In the genomic region with DNA sequence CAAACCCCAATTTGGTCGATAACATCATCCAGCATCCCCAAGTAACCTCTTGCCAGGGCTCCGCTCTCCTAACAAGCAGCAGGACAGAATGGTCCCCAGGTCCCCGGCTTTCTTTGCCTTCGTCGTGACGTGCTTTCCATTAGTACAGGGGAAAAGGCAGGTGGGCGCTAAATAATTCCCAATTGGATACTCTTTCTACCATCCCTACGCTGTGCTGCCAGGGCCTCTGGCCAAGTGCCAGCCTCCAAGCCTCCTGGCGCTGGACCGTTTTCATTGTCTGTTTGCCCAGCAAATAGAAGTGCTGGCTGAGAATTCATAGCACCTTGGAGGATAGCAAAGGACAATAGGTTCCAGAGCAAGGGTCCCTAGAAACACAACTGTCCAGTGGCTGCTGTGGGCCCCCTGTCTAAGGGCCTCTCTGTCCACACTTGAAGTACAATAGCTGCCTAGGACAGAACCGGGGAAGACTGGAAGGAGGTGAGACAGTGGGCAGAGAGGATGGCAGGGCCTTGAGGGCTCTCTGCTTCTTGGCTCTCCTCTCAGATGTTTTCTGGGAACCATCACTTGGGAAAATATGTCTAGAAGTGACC, we compare ENCODE assay signal across 15 mouse cellular contexts.
DNase-seq lines count a peak whose midpoint lies in the region; ATAC-seq lines count a peak whose summit lies in the region.
"Had no signal": no experiment of that assay in that cellular context is flagged by ENCODE, and none has a peak within 500 bp of the region (broad histone marks: within the 10 kb centered on the region; RNA-seq: fewer than 3 reads in every experiment).

No protein-coding gene starts in this region.

- H3K36me3 ChIP-seq in neural tube, embryonic 13.5 days, result no peaks in the 10 kb centered on the region
- no peaks in the 10 kb centered on the region for H3K36me3 ChIP-seq in midbrain, embryonic 16.5 days (ENCODE audit: control insufficient read depth, insufficient read depth, low read length)
- H3K36me3 ChIP-seq: heart, embryonic 13.5 days had no signal

- H3K9ac ChIP-seq in neural tube, embryonic 13.5 days, result no peak overlapping the region
- no peak overlapping the region for H3K9ac ChIP-seq in midbrain, embryonic 16.5 days (ENCODE audit: low read depth, low read length)

- H3K27me3 ChIP-seq in neural tube, embryonic 13.5 days, result peaks cover 47% of the 10 kb centered on the region
- no peaks in the 10 kb centered on the region for H3K27me3 ChIP-seq in midbrain, embryonic 16.5 days (ENCODE audit: control insufficient read depth, insufficient read depth, low read depth, low read length)

- peaks cover 25% of the 10 kb centered on the region for H3K4me1 ChIP-seq in neural tube, embryonic 13.5 days (replicated peaks)
- peaks cover 4% of the 10 kb centered on the region; the same call in 1 of the 2 replicates for H3K4me1 ChIP-seq in midbrain, embryonic 16.5 days (ENCODE audit: control insufficient read depth, insufficient read depth, low read length)

- no peak overlapping the region for H3K4me2 ChIP-seq in neural tube, embryonic 13.5 days
- no peak overlapping the region for H3K4me2 ChIP-seq in midbrain, embryonic 16.5 days (ENCODE audit: low read length)
- H3K4me2 ChIP-seq: heart, embryonic 13.5 days had no signal

- 36% methylated on average over 11 of the region's 11 CpGs for WGBS in neural tube, embryonic 13.5 days
- 36% methylated on average over 11 of the region's 11 CpGs for WGBS in midbrain, embryonic 16.5 days

- DNase-seq in heart, postnatal 14 days, result peak; percentile 22 to 25
- DNase-seq in heart, adult 11 months, result no peak
- no peak for DNase-seq in neural tube, embryonic 10.5 days (ENCODE audit: extremely low spot score, low spot score)
- peak; percentile 50 to 55 for DNase-seq in cerebellum, postnatal 36 days
- no peak for DNase-seq in kidney, adult 8-10 months
- no peak for DNase-seq in layer of hippocampus, adult 9-11 months
- DNase-seq: gastrocnemius, adult 2 months; lung, postnatal 10 days; spleen, adult 18-20 months had no signal

- H3K27ac ChIP-seq in neural tube, embryonic 13.5 days (replicated peaks), result peak overlapping the region; percentile 56; the same call in 1 of the 2 replicates
- H3K27ac ChIP-seq in midbrain, embryonic 16.5 days (ENCODE audit: low read length), result no peak overlapping the region
- H3K27ac ChIP-seq: gastrocnemius, adult 2 months; heart, embryonic 13.5 days; kidney, postnatal 0 days had no signal

- intact Hi-C loops in heart, postnatal 14 days (cut with DNase I), result no loop called here

- peak; percentile 62; the same call in 1 of the 2 replicates for ATAC-seq in neural tube, embryonic 13.5 days (ENCODE audit: low read depth)
- peak; percentile 17; the same call in 1 of the 2 replicates for ATAC-seq in midbrain, embryonic 16.5 days
- ATAC-seq: Patski had no signal

- no peak overlapping the region for H3K4me3 ChIP-seq in neural tube, embryonic 13.5 days
- no peak overlapping the region for H3K4me3 ChIP-seq in midbrain, embryonic 16.5 days (ENCODE audit: low read depth, low read length)
- H3K4me3 ChIP-seq: erythroblast, embryonic 14.5 days; gastrocnemius, adult 2 months; heart, embryonic 13.5 days had no signal

- no peaks in the 10 kb centered on the region for H3K9me3 ChIP-seq in neural tube, embryonic 13.5 days
- H3K9me3 ChIP-seq in midbrain, embryonic 16.5 days (replicated peaks; ENCODE audit: control insufficient read depth, low read length, poor library complexity, severe bottlenecking), result no peaks in the 10 kb centered on the region
- H3K9me3 ChIP-seq: heart, embryonic 13.5 days had no signal

Comparison
In these comparisons a context has a peak if more than half of its experiments do, and no peak if none do; other contexts are left out.
1. DNase-seq: peak in heart, postnatal 14 days (2 of 2) and cerebellum, postnatal 36 days (2 of 2); none in heart, adult 11 months (single experiment), neural tube, embryonic 10.5 days (single experiment), kidney, adult 8-10 months (0 of 2) and layer of hippocampus, adult 9-11 months (single experiment).